Mouse (Mus musculus): ENCODE measurements around the gene Nudt7. TPM values are rescaled to one million over a fixed set of nuclear protein-coding genes. Genes with fewer than 3 reads are reported as not detected.

Nudt7 gene
- polyA plus RNA-seq, 1 experiment from 2014 or later = 11.0 TPM

DNA sequence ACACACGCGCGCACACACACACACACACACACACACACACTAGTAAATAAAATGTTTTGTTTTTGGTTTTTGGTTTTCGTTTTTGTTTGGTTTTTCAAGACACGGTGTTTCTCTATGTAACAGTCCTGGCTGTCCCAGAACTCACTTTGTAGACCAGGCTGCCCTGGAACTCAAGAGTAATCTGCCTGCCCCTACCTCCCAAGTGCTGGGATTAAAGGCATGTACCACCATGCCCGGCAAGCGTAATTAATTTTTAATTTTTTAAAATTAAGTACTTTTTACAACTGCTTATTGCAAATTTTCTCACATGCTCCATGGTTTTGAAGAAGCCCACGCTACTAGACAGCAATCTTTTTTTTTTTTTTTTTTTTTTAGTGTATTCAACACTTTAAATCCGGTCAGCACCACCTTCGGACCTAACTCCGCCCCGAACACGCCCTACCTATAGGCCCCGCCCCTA is 277 bp upstream of the Nudt7 start:
- DNase-seq (ENCODE audit: low spot score) (no peak), ATAC-seq (ENCODE audit: insufficient read depth, low FRiP score, low TSS enrichment) (peak; percentile 4; the same call in 1 of the 2 replicates)
- Histone ChIP-seq H3K4me1 (ENCODE audit: control insufficient read depth, insufficient read depth, low read length) (0 out of 2 replicates have a peak, but pooled peaks cover 6% of the 10 kb centered on the region), H3K9me3 (ENCODE audit: control insufficient read depth, low read length) (no peaks in the 10 kb centered on the region), H3K9ac (ENCODE audit: low read length) (no peak overlapping the region), H3K4me3 (ENCODE audit: low read depth, low read length) (peak overlapping the region; percentile 37; the same call in 1 of the 2 replicates), H3K4me2 (ENCODE audit: low read depth) (peak overlapping the region; percentile 74), H3K27ac (ENCODE audit: low read depth, low read length) (no peak overlapping the region), H3K27me3 (ENCODE audit: control insufficient read depth, insufficient read depth, low read length) (no peaks in the 10 kb centered on the region), H3K36me3 (ENCODE audit: control insufficient read depth, insufficient read depth, low read length) (no peaks in the 10 kb centered on the region)
- WGBS = 31% methylated on average over 14 of the region's 14 CpGs

DNA sequence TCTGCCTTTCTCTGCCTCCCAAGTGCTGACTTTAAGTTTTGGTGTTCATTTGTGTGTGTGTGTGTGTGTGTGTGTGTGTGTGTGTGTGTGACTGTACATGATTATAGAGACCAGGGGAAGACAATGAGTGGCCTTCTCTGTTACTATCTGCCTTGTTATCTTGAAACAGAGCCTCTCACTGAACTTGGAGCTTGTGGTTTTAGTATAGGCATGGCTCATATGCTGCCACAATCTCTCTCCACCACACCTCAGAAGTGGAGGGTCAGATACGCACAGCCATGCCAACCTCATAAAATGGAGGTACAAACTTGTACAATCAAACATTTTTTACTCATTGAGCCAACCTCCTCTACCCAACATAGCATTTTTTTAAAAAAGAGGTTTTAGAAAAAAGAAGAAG is 3.4 kb downstream of the Nudt7 start:
- no peak for DNase-seq (ENCODE audit: low spot score)
- 92% methylated on average over 1 of the region's 1 CpGs for WGBS
- ATAC-seq (ENCODE audit: insufficient read depth, low FRiP score, low TSS enrichment) = no peak

DNA sequence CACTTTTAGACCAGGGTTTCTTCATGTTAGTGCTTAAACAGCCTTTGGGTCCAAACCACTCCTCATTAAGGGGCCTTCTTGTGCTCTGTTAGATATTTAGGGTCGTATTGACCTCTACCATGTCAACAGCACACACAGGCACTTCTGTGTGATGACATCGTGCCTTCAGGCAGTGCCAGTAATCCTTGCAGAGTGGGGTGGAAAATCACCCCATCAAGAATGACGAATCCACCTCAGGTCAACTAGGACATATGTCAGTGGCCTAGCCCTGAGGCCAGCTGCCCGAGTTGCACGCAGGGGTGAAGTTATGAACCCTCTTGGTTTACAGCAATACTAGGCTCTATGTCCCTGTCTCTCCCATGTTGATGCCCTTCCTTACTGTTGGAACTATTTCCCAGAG is 3.8 kb downstream of the Nudt7 start:
- no peak overlapping the region for H3K9ac ChIP-seq (ENCODE audit: low read length)
- no peak overlapping the region for H3K4me3 ChIP-seq (ENCODE audit: low read depth, low read length)
- H3K9me3 ChIP-seq (ENCODE audit: control insufficient read depth, low read length) = no peaks in the 10 kb centered on the region
- H3K4me2 ChIP-seq (ENCODE audit: low read depth) = no peak overlapping the region
- WGBS = 74% methylated on average over 5 of the region's 5 CpGs
- no peaks in the 10 kb centered on the region for H3K36me3 ChIP-seq (ENCODE audit: control insufficient read depth, insufficient read depth, low read length)
- 0 out of 2 replicates have a peak, but pooled peaks cover 6% of the 10 kb centered on the region for H3K4me1 ChIP-seq (ENCODE audit: control insufficient read depth, insufficient read depth, low read length)
- no peak for DNase-seq (ENCODE audit: low spot score)
- no peaks in the 10 kb centered on the region for H3K27me3 ChIP-seq (ENCODE audit: control insufficient read depth, insufficient read depth, low read length)
- H3K27ac ChIP-seq (ENCODE audit: low read depth, low read length) = no peak overlapping the region
- no peak for ATAC-seq (ENCODE audit: insufficient read depth, low FRiP score, low TSS enrichment)

More for the DNA sequence above, 3.4 kb downstream of the Nudt7 start:
- Histone ChIP-seq H3K9me3 (ENCODE audit: control insufficient read depth, low read length) (no peaks in the 10 kb centered on the region), H3K4me2 (ENCODE audit: low read depth) (no peak overlapping the region), H3K9ac (ENCODE audit: low read length) (no peak overlapping the region), H3K4me1 (ENCODE audit: control insufficient read depth, insufficient read depth, low read length) (0 out of 2 replicates have a peak, but pooled peaks cover 6% of the 10 kb centered on the region), H3K4me3 (ENCODE audit: low read depth, low read length) (no peak overlapping the region), H3K27ac (ENCODE audit: low read depth, low read length) (no peak overlapping the region), H3K27me3 (ENCODE audit: control insufficient read depth, insufficient read depth, low read length) (no peaks in the 10 kb centered on the region), H3K36me3 (ENCODE audit: control insufficient read depth, insufficient read depth, low read length) (no peaks in the 10 kb centered on the region)

DNA sequence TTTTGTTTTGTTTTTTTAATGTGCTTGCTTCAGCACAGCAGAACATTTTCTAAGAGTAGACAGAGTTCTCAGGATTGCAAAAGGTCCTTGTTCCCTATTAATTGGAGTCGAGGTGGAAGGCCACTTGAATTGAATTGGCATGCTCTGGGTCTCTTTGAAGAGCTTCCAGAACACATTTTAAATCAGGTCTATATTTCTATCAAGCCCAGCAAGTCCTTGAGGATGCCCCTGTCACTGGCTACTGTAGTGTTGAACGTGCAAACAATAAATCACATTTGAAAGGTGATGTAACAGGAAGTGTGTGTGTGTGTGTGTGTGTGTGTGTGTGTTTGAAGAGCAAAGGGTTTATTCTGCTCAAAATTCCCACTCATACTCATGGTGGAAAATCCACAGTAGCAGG is 7.1 kb downstream of the Nudt7 start:
- Histone ChIP-seq H3K4me2 (ENCODE audit: low read depth) (no peak overlapping the region), H3K9ac (ENCODE audit: low read length) (no peak overlapping the region), H3K27ac (ENCODE audit: low read depth, low read length) (no peak overlapping the region), H3K4me3 (ENCODE audit: low read depth, low read length) (no peak overlapping the region), H3K27me3 (ENCODE audit: control insufficient read depth, insufficient read depth, low read length) (no peaks in the 10 kb centered on the region), H3K36me3 (ENCODE audit: control insufficient read depth, insufficient read depth, low read length) (no peaks in the 10 kb centered on the region), H3K9me3 (ENCODE audit: control insufficient read depth, low read length) (no peaks in the 10 kb centered on the region), H3K4me1 (ENCODE audit: control insufficient read depth, insufficient read depth, low read length) (no peaks in the 10 kb centered on the region)
- DNase-seq (ENCODE audit: low spot score) (no peak), ATAC-seq (ENCODE audit: insufficient read depth, low FRiP score, low TSS enrichment) (no peak)
- 72% methylated on average over 2 of the region's 2 CpGs for WGBS

DNA sequence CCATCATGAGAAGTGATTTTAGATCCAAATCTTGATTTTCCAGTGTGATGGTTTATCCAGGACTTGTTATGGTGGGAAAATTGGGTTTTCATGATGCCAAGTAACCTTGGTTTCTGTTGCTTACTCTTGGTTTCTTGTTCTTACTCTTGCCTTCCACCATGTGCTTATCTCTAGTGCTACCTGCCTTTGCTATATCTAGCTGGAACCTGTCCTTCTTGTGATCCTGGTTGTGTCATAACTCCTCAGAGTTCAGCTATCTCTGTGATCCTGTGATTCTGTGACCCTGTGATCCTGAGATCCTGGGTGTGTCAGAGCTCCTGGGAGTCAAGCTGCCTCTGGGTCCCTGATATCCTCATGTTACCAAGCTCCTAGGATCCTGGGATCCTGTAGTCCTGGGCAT is 8.8 kb downstream of the Nudt7 start:
- no peak overlapping the region for H3K9ac ChIP-seq (ENCODE audit: low read length)
- DNase-seq (ENCODE audit: low spot score) = no peak
- no peak for ATAC-seq (ENCODE audit: insufficient read depth, low FRiP score, low TSS enrichment)
- no peaks in the 10 kb centered on the region for H3K9me3 ChIP-seq (ENCODE audit: control insufficient read depth, low read length)
- H3K27me3 ChIP-seq (ENCODE audit: control insufficient read depth, insufficient read depth, low read length) = no peaks in the 10 kb centered on the region
- no peak overlapping the region for H3K4me2 ChIP-seq (ENCODE audit: low read depth)
- H3K27ac ChIP-seq (ENCODE audit: low read depth, low read length) = no peak overlapping the region
- no peaks in the 10 kb centered on the region for H3K4me1 ChIP-seq (ENCODE audit: control insufficient read depth, insufficient read depth, low read length)
- no peaks in the 10 kb centered on the region for H3K36me3 ChIP-seq (ENCODE audit: control insufficient read depth, insufficient read depth, low read length)
- no peak overlapping the region for H3K4me3 ChIP-seq (ENCODE audit: low read depth, low read length)

DNA sequence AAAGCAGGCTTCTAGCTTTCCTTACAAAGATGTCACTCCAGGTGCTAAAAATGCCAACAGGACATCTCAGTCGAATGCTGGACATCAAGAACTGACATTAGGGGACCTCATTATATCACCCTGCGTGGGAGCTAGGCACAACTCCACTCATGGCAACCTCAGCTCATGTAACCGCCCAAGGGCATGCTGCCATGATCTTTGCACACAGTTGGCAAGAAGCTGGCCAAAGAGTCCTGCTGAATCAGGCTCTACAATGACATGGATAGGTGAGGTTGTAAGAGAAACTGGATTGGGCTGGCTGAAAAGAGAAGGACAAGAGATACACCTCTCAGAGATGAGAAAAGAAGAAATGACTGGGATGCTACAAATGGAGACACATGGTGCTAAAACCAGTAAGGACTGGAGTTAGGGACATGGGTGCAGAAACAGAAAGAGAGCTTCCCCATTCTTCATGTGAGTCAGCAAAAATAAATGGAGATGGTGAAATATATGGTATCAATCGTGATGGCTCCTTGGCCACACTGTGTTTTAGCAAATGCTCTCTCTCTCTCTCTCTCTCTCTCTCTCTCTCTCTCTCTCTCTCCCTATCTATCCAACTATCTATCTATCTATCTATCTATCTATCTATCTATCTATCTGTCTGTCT is 10.4 kb downstream of the Nudt7 start:
- Histone ChIP-seq H3K4me2 (ENCODE audit: low read depth) (no peak overlapping the region), H3K4me1 (ENCODE audit: control insufficient read depth, insufficient read depth, low read length) (no peaks in the 10 kb centered on the region), H3K36me3 (ENCODE audit: control insufficient read depth, insufficient read depth, low read length) (no peaks in the 10 kb centered on the region), H3K27me3 (ENCODE audit: control insufficient read depth, insufficient read depth, low read length) (no peaks in the 10 kb centered on the region), H3K27ac (ENCODE audit: low read depth, low read length) (no peak overlapping the region), H3K9me3 (ENCODE audit: control insufficient read depth, low read length) (no peaks in the 10 kb centered on the region), H3K9ac (ENCODE audit: low read length) (no peak overlapping the region), H3K4me3 (ENCODE audit: low read depth, low read length) (no peak overlapping the region)
- no peak for ATAC-seq (ENCODE audit: insufficient read depth, low FRiP score, low TSS enrichment)
- WGBS = 88% methylated on average over 4 of the region's 4 CpGs
- DNase-seq (ENCODE audit: low spot score) = no peak

DNA sequence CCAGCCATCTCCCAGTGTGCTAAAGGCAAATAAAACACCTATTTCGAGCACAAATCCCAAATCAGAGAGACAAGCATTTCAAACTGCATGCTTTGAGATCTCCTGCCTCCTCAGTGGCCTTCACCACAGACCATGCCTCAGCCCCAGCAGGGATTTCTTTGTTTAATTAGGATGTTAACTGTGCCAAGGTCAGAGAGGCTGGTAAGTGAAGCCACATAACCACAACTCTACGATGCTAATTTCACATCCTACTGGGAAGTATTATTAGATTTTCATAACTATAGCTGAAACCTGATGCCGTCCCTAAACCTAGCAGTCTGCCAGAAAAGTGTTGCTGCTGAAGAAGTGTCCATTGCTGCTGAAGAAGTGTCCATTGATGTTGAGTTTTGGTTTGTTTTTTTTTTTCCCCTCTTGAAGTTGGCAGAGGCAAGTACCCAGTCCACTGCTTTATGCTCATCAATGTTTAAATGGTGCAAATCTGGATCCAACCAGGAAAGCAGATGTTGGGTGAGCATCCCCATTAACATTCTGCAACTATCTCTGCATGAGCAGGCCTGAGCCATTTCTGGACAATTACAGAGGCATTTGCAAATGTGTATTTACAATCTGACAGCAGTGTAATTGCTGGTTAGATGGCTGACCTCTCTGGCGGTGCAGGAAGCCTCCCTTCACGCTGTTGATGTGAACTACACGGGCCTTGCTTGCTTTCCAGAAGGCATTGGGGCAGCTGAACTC is 20.1 kb downstream of the Nudt7 start:
- Histone ChIP-seq H3K4me1 (ENCODE audit: control insufficient read depth, insufficient read depth, low read length) (no peaks in the 10 kb centered on the region), H3K27me3 (ENCODE audit: control insufficient read depth, insufficient read depth, low read length) (no peaks in the 10 kb centered on the region), H3K27ac (ENCODE audit: low read depth, low read length) (no peak overlapping the region), H3K9ac (ENCODE audit: low read length) (no peak overlapping the region), H3K4me3 (ENCODE audit: low read depth, low read length) (no peak overlapping the region), H3K36me3 (ENCODE audit: control insufficient read depth, insufficient read depth, low read length) (no peaks in the 10 kb centered on the region), H3K4me2 (ENCODE audit: low read depth) (no peak overlapping the region), H3K9me3 (ENCODE audit: control insufficient read depth, low read length) (no peaks in the 10 kb centered on the region)
- ATAC-seq (ENCODE audit: insufficient read depth, low FRiP score, low TSS enrichment) = no peak
- no peak for DNase-seq (ENCODE audit: low spot score)
- 84% methylated on average over 6 of the region's 6 CpGs for WGBS

DNA sequence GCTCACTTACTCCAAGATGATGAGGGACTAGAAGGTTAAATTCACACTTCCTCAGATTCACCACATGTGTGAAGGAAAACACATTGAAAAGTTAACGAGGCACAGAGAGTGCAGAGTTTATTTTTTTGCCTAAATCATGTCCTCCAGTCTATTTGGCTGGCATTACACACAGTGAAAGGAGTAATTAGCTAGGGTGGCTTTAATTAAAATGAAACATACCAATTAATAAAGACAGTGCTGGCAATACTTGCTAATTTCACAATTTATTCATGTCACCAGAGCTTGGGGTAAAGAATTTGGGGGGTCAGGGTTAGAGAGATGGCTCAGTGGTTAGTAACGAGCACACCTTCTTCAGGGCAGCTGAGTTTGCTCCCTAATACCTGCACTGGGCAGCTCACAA is 25.2 kb downstream of the Nudt7 start:
- DNase-seq (ENCODE audit: low spot score) = no peak
- WGBS = 82% methylated on average over 2 of the region's 2 CpGs
- H3K9me3 ChIP-seq (ENCODE audit: control insufficient read depth, low read length) = no peaks in the 10 kb centered on the region

DNA sequence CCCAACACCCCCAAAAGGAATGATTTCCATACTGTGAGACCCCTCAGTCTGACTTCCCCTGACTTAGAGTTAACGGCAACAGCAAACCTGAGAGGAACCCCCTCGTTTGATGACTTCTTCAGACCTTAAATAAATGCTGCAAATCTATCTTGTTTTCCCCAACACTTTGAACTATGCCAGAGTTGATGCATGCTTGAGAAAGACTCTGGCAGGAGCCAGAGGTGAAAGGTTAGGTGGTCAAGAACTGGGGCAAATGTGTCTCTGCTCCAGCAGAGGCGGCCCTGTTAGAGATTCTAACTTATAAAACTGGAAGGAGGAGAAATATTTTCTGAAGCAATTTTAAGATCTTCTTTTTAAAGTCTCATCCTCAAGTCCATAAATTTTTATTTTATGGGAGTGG is 26.3 kb downstream of the Nudt7 start:
- DNase-seq (ENCODE audit: low spot score) (no peak), ATAC-seq (ENCODE audit: insufficient read depth, low FRiP score, low TSS enrichment) (no peak)
- Histone ChIP-seq H3K36me3 (ENCODE audit: control insufficient read depth, insufficient read depth, low read length) (no peaks in the 10 kb centered on the region), H3K4me2 (ENCODE audit: low read depth) (no peak overlapping the region), H3K9ac (ENCODE audit: low read length) (no peak overlapping the region), H3K4me1 (ENCODE audit: control insufficient read depth, insufficient read depth, low read length) (no peaks in the 10 kb centered on the region), H3K4me3 (ENCODE audit: low read depth, low read length) (no peak overlapping the region), H3K9me3 (ENCODE audit: control insufficient read depth, low read length) (no peaks in the 10 kb centered on the region), H3K27ac (ENCODE audit: low read depth, low read length) (no peak overlapping the region), H3K27me3 (ENCODE audit: control insufficient read depth, insufficient read depth, low read length) (no peaks in the 10 kb centered on the region)
- WGBS = 77% methylated on average over 3 of the region's 3 CpGs

More for the DNA sequence above, 25.2 kb downstream of the Nudt7 start:
- Histone ChIP-seq H3K4me1 (ENCODE audit: control insufficient read depth, insufficient read depth, low read length) (no peaks in the 10 kb centered on the region), H3K4me3 (ENCODE audit: low read depth, low read length) (no peak overlapping the region), H3K27ac (ENCODE audit: low read depth, low read length) (no peak overlapping the region), H3K27me3 (ENCODE audit: control insufficient read depth, insufficient read depth, low read length) (no peaks in the 10 kb centered on the region), H3K36me3 (ENCODE audit: control insufficient read depth, insufficient read depth, low read length) (no peaks in the 10 kb centered on the region), H3K9ac (ENCODE audit: low read length) (no peak overlapping the region), H3K4me2 (ENCODE audit: low read depth) (no peak overlapping the region)
- no peak for ATAC-seq (ENCODE audit: insufficient read depth, low FRiP score, low TSS enrichment)

Measured in neural tube, embryonic 11.5 days (tissue).